Mouse (Mus musculus) lung, postnatal 4 days (tissue): ENCODE results near the gene Olfr1163.
"Not testable (repeated sequence)": the region's sequence is repeated elsewhere in the genome, so short reads cannot be mapped to it uniquely, and the experiment has no call there.

Experiments
- DNase-seq, 2 experiments: peaks; one replicate each; pipeline ENCODE4 v3.0.0; 2021

The Olfr1163 gene

DNA sequence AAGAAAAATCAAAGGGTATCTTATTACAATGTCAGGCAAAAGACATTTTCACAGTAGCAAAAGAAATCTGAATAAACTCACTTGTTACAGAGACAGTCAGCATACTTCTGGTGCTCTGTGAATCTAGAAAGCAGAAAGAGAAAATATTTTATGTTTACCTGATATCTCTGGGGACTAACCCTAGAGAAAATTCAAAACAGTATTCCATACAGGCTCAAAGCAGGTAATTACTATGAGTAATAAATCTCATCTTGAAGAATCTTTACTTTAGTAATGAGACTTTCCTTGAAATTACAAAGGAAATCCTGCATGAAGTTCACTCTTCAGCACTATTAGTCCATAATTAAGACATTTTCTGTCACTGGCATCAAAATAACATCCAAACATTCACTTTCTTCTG is at the start of gene Olfr1163:
Gene Olfr1163, minus strand, starts transcription at position 101 of the 400 bp plus-strand sequence.
- no peak for DNase-seq

DNA sequence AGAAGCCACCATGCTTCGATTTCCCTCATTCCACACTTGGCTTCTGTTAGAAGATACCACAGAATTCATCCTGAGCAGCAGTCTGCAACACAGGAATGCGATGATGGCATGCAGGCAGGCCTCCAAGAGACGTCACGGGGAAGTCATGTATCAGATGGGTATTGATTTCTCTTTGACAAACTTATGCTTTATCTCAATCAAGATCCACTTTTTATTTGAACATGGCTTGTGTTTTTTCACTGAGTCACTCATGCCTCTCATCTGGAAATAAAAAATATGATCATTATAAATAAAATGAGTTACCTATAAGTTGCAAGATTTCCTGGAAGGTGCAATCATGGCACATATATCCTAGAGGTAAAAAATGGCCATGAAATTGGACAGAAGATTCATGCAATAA is 22.2 kb upstream of the Olfr1163 start, which contains the start of gene Olfr1164:
Gene Olfr1164, minus strand, starts transcription at position 101 of the 400 bp plus-strand sequence.
- DNase-seq: no peak

DNA sequence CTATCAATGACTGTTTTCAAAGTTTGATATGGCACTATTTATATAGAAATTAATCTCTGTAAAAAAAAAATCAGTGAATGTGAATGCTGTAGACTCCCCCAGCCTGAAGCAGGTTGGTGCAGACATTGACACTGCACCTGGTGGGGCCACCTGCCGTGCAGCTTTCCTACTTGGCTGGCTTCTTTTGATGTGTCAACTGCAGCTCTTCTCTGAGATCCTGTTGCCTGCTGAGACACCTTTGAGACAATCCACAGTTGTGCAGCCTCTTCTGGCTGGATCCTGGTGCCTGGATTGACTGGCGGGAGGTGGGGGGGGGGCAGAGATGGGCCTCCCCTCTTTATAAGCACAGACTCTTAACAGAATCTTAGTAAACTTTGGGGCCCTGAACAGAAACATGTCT is 8.0 kb downstream of the Olfr1163 start:
- no peak for DNase-seq

DNA sequence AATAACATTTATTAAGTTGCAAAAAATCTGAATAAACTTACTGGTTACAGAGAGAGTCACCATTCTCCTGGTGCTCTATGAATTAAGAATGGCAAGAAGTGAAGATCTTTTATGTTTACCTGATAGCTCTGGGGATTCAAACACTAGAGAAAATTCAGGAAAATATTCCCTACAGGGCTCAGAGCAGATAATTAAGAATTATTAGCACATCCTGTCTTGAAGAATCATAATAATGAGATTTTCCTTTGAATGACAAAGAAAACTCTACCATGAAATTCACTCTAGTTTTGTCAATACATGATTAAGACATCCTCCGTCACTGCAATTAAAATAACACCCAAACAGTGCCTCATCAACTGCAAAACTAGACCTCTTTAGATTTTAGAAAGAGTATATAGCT is 20.6 kb downstream of the Olfr1163 start, which contains the start of gene Olfr1162:
Gene Olfr1162, minus strand, starts transcription at position 101 of the 400 bp plus-strand sequence.
- DNase-seq: no peak

DNA sequence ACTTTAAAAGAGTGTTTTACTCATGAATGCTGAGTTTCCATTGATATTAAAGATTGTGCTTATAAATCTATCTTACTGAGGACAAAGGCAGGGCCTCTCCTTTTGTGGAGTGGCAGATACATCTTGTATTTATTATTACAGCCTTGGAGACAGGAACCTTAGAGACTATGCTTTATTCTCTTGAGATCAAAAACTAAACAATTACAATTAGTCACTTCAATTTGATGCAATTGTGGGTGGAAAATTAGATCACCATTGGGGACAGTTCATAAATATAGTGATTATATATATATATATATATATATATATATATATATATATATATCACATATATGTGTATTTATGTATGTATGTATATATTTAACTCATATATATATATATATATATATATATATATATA is 34.0 kb downstream of the Olfr1163 start, which contains the start of gene Olfr73:
Gene Olfr73, minus strand, starts transcription at position 101 of the 400 bp plus-strand sequence.
- DNase-seq: no peak

DNA sequence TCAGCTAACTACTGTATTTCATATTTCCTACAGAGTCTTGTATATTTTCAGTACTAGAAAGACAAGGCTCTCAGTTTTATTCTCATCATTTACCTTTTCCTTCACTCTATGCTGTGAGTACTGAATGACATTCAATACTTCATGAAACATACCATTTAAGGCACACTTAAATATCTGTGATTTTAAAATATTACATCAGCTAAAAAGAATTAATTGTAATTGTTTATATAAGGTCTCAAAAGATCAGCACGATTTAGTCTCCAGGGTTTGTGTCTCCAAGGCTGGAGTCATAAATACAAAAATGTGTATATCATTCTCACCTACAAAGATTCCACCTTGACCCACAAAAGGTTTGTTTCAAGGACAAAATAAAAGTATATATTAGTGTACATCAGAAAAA is 49.2 kb downstream of the Olfr1163 start, which contains the start of gene Olfr1161:
Gene Olfr1161, plus strand, starts transcription at position 301 of the 400 bp plus-strand sequence.
- not testable (repeated sequence) for DNase-seq
